Mouse (Mus musculus): ENCODE data around the gene Cideb.

DNA sequence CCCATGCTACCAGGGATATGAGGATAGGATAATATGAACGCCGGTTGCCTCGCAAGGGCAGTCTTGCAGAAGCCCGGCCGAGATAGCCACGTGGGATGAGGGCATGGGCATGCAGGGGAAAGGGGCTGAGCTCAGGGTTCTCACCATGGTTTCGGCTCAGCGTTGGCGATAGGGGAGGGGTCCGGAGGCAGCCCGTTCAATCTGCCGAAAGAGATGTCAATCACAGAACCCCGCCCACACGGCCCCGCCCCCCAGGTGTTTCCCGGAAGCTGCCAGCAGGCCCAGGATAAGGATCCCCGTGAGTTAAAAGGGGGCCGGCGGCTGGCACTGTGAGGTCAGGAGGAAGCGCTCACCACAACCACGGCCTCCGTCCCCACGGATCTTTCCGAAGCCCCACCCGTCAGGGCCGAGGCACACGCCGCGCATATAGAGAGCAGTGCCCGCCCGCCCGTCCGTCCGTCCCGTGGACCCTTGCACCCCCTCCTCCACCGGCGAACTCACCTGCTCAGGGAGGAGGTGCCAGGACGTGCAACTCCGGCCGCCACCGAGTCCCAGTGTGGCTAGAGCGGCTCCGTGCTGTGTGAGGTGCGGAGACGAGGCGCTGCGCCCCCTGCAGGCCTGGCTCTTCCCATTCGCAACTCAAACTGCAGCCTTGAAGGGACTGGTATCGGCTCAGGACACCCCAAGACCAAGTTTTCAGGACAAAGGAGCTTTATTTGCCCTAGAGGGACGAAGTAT is 36.4 kb downstream of the Cideb start, which contains the start of gene Rabggta:
- TF ChIP-seq RCOR1 (conservative IDR thresholded peaks at IDR 0.05; ENCODE audit: low read depth, low read length): no peak
- TF ChIP-seq POLR2A (IDR thresholded peaks at IDR 0.05; ENCODE audit: low read depth, low read length): peak; percentile 75
- no peak; the same call in 1 of the 2 replicates for TF ChIP-seq CHD2 (IDR thresholded peaks at IDR 0.05; ENCODE audit: low read length)
- peak; percentile 90; the same call in 1 of the 2 replicates for TF ChIP-seq MYC (IDR thresholded peaks at IDR 0.05; ENCODE audit: low read depth, low read length)
